Mouse (Mus musculus) hindbrain, embryonic 11.5 days (tissue): Measurements from ENCODE around the gene Zfp566. TPM values are rescaled to one million over a fixed set of nuclear protein-coding genes. Genes with fewer than 3 reads are reported as not detected.

Source experiments
- ATAC-seq: fragments of 200-750 bp; cut with Nextera tagmentation; 2 replicates; pipeline ENCODE4 v1.8.0; 2017; ENCODE audit warnings: mild to moderate bottlenecking, moderate TSS enrichment, moderate library complexity; ENCODE audit not compliant: low FRiP score
- DNase-seq: peaks from one replicate; pipeline ENCODE4 v3.0.0-alpha.2; 2015; ENCODE audit warnings: low spot score
- H3K27ac ChIP-seq: fragments of 300-500 bp; sonication (generic); 2 replicates; pipeline ENCODE4 v1.5.1; 2014; ENCODE audit warnings: mild to moderate bottlenecking, low read depth, low read length
- H3K27me3 ChIP-seq: fragments of 300-500 bp; sonication (generic); 2 replicates; pipeline ENCODE4 v1.6.1; 2014; ENCODE audit warnings: mild to moderate bottlenecking, low read length, moderate library complexity, mixed read lengths; ENCODE audit not compliant: control insufficient read depth, insufficient read depth
- H3K36me3 ChIP-seq: fragments of 300-500 bp; sonication (generic); 2 replicates; pipeline ENCODE4 v1.6.1; 2014; ENCODE audit warnings: mild to moderate bottlenecking, low read length, moderate library complexity, mixed read lengths; ENCODE audit not compliant: control insufficient read depth, insufficient read depth
- H3K4me1 ChIP-seq: fragments of 300-500 bp; sonication (generic); replicated peaks from 2 replicates; pipeline ENCODE4 v1.6.1; 2014; ENCODE audit warnings: low read length, mixed read lengths; ENCODE audit not compliant: control insufficient read depth, insufficient read depth
- H3K4me2 ChIP-seq: fragments of 300-500 bp; sonication (generic); replicated peaks from 2 replicates; pipeline ENCODE4 v1.6.1; 2014; ENCODE audit warnings: mild to moderate bottlenecking, low read depth, low read length
- H3K4me3 ChIP-seq: fragments of 300-500 bp; sonication (generic); 2 replicates; pipeline ENCODE4 v1.5.1; 2014; ENCODE audit warnings: low read depth, low read length
- H3K9ac ChIP-seq: fragments of 300-500 bp; sonication (generic); 2 replicates; pipeline ENCODE4 v1.6.1; 2014; ENCODE audit warnings: low read depth, low read length
- H3K9me3 ChIP-seq: fragments of 300-500 bp; sonication (generic); 2 replicates; pipeline ENCODE4 v1.6.1; 2016; ENCODE audit warnings: low read length; ENCODE audit not compliant: control insufficient read depth
- WGBS: fragments of 180-500 bp; shearing (Covaris S2); extraction: QIAGEN DNeasy Blood & Tissue Kit; methylation state at CpG from one replicate; pipeline ENCODE4 v1.1.7; 2014; 5-methylcytosine and 5-hydroxymethylcytosine counted together
- polyA plus RNA-seq: library from polyadenylated mRNA; unstranded; fragments of >200 nt; fragmentation: Nextera tagmentation; extraction: Ambion mirVana; gene quantifications from 2 replicates; pipeline ENCODE4 v1.2.1, GENCODE M21; 2014

Gene Zfp566
- polyA plus RNA-seq, 1 experiment from 2014 or later: 14.6 TPM

DNA sequence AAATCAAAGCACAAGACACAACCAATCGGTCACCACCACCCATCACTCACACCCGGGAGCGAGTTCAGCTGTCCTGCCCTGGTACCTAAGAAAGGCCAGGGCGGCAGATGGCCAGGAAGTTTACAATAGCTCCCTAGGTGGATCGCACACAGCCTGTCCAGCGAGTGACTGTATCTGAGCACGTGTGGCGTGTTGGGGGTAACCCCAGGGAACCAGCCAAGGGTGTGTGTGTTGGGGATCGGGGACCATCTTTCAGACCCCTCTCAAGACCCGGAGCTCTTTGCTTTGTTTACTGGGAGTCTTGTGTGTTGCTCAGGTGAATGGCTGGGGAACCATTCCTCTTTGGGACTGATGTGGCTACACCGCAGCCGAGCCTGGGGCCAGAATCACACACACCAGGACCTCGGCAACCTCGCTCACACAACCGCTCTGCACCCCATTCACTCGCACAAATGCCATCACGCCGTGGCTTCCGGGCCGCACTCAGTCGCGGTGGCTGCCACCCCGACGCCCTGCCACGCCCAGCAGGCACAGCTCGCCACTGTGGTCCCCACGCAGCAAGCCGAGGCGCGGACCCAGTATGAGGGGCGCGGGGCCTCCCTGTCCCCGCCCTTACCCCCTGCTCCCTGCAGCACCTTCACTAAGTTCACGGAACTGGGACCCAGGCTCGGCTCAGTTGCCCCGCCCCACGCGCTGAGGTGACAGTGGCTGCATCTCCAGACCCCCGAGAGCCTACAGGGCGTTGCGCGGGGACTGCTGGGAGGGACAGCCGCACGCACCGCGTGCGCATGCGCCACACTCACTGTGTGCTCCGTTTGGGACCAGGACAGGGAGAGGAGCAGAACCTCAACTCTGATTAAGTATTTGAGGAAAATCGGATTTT is 17.9 kb downstream of the Zfp566 start, which contains the start of gene Zfp82:
Zfp82 (minus strand) TSS at position 755 of the 883 bp plus-strand sequence.
- H3K4me1 ChIP-seq: no peaks in the 10 kb centered on the region
- H3K27ac ChIP-seq: peak within 1 kb of the TSS; percentile 71
- no peaks in the 10 kb centered on the region for H3K36me3 ChIP-seq
- peak within 1 kb of the TSS; percentile 91 for H3K4me2 ChIP-seq
- no peaks in the 10 kb centered on the region for H3K9me3 ChIP-seq
- peak within 1 kb of the TSS; percentile 79 for H3K4me3 ChIP-seq
- WGBS: under 1% methylated on average over 50 of the region's 50 CpGs
- peak within 1 kb of the TSS; percentile 77 for H3K9ac ChIP-seq
- DNase-seq: peak; percentile 93
- peak; percentile 93 for ATAC-seq
- H3K27me3 ChIP-seq: no peaks in the 10 kb centered on the region

DNA sequence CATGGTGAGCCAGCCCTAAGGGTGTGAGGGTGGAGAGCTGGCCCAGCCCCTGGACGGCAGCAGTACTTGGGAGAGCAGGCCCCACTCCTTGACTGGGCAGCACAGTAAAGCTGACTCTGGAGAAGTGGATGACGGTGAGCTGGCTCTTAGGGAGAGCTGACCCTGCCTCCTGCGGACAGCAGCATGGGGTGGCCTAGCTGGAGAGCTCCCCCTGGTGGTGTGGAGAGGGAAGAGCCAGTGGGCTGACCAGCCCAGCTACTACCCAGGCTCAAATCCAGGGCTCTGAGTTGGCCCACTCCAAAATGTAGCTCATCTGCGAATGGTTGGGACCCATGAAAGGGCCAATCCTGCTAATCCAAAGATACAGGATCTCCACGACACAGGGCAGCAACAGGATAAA is 25.7 kb downstream of the Zfp566 start:
- Histone ChIP-seq H3K9me3 (no peaks in the 10 kb centered on the region), H3K27ac (no peak overlapping the region), H3K4me1 (no peaks in the 10 kb centered on the region), H3K36me3 (0 out of 2 replicates have a peak, but pooled peaks cover 3% of the 10 kb centered on the region), H3K4me2 (no peak overlapping the region), H3K4me3 (no peak overlapping the region), H3K27me3 (no peaks in the 10 kb centered on the region), H3K9ac (no peak overlapping the region)
- 82% methylated on average over 5 of the region's 5 CpGs for WGBS
- ATAC-seq (no peak), DNase-seq (no peak)

DNA sequence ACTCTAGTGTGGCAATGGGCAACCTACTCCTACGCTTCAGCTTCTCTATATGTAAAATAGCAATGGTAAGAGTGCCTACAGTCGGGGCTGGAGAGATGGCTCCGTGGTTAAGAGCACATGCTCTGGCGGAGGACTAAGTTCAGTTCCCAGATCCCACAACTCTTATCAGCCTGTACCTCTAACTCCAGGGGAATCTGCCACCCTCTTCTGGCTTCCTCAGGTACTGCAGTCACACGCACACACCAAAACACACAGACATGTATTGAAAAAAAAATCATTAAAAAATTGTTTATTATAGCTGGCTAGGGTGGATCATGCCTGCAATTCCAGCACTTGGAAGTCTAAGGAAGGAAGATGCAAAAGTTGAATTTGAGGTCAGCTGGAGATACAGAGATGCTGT is 27.8 kb downstream of the Zfp566 start:
- 88% methylated on average over 5 of the region's 5 CpGs for WGBS
- no peak overlapping the region for H3K4me3 ChIP-seq
- no peak overlapping the region for H3K9ac ChIP-seq
- DNase-seq: peak; percentile 33
- H3K27me3 ChIP-seq: no peaks in the 10 kb centered on the region
- no peak for ATAC-seq
- no peaks in the 10 kb centered on the region for H3K9me3 ChIP-seq
- no peak overlapping the region for H3K4me2 ChIP-seq
- no peak overlapping the region for H3K27ac ChIP-seq
- H3K4me1 ChIP-seq: no peaks in the 10 kb centered on the region
- 0 out of 2 replicates have a peak, but pooled peaks cover 3% of the 10 kb centered on the region for H3K36me3 ChIP-seq

DNA sequence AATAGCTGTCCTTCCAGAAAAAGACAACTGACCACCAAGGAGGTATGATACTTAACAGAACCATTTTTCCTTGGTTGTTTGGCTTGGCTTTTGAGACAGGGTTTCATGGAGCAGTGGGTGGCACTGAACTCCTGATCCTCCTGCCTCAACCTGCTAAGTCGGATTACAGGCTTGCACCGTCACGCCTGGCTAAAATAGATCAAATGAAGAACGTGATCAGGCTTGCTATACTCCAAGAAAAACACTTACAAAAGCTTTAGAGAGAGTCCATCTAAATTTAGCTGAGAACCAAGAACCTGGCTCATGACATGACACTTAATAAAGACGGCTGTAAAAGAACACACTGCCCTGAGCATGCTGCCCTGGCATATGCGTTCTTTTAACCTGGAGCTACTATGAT is 30.0 kb downstream of the Zfp566 start:
- H3K4me3 ChIP-seq: no peak overlapping the region
- no peak overlapping the region for H3K27ac ChIP-seq
- no peak for ATAC-seq
- H3K4me2 ChIP-seq: no peak overlapping the region
- DNase-seq: no peak
- no peak overlapping the region for H3K9ac ChIP-seq
- no peaks in the 10 kb centered on the region for H3K4me1 ChIP-seq
- no peaks in the 10 kb centered on the region for H3K9me3 ChIP-seq
- 92% methylated on average over 6 of the region's 6 CpGs for WGBS
- H3K36me3 ChIP-seq: peaks cover 5% of the 10 kb centered on the region; the same call in 1 of the 2 replicates
- no peaks in the 10 kb centered on the region for H3K27me3 ChIP-seq

DNA sequence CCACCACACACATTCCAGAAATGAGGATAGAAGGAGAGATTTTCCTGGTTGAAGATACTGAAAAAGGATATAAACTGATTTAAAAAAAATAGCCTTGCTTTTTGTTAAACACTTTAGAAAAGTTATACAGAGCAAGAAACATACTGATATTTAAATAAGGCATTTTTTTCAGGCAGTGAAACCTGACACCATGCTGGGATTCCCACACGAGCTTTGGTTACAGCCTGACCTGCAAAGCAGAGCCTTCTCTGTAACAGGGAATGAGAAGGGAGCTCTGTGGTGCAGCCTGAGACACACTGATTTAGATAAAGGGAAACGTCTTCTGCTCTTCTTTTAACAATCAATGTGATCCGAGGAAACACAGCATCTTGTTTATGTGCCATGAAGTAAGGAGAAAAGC is 36.7 kb downstream of the Zfp566 start:
- Histone ChIP-seq H3K27ac (no peak overlapping the region), H3K4me2 (no peak overlapping the region), H3K4me3 (no peak overlapping the region), H3K9me3 (no peaks in the 10 kb centered on the region), H3K4me1 (0 out of 2 replicates have a peak, but pooled peaks cover 2% of the 10 kb centered on the region), H3K27me3 (no peaks in the 10 kb centered on the region), H3K36me3 (peaks cover 2% of the 10 kb centered on the region; the same call in 1 of the 2 replicates), H3K9ac (no peak overlapping the region)
- 13% methylated on average over 3 of the region's 3 CpGs for WGBS
- no peak for DNase-seq
- ATAC-seq: no peak

DNA sequence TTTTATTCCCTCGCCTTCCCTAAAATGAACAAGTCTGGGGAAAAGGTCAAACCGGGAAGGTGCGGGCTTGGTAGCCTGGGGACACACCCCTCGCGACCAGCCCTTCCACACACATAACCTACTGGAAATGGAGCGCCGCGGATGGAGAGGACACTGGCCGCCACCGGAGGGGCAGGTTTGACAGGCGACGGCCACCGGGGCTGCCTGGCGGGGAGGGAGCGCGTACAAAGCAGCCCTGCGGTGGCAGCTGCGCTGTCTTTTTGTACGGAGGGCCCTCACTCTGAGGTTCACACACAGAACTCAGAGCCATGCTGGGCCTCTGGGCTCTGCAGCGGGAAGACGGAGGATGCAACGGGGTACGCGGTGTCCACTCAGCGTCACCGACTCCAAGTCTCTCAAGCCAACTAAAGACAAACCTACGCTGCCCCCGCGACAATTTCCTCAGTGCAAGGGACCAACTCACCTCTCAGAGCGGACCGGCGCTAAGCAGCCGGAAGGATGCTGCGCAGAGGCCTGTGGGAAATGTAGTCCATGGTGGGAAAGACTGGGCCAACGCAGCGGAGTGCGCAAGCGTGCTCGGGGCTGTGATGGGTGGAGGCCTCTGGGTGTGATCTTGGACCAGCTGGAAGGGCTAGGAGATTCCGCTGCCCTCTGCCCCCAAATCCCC is 39.3 kb downstream of the Zfp566 start, which contains the start of gene Zfp14:
Zfp14 (minus strand) TSS at position 499 of the 667 bp plus-strand sequence.
- no peaks in the 10 kb centered on the region; the same call in 1 of the 2 replicates for H3K36me3 ChIP-seq
- DNase-seq (peak; percentile 94), ATAC-seq (peak; percentile 99)
- WGBS: under 1% methylated on average over 39 of the region's 40 CpGs
- 0 out of 2 replicates have a peak, but pooled peaks cover 2% of the 10 kb centered on the region for H3K4me1 ChIP-seq
- H3K9ac ChIP-seq: peak within 1 kb of the TSS; percentile 78
- peak within 1 kb of the TSS; percentile 84 for H3K4me3 ChIP-seq
- no peaks in the 10 kb centered on the region for H3K27me3 ChIP-seq
- peak within 1 kb of the TSS; percentile 90 for H3K27ac ChIP-seq
- peak within 1 kb of the TSS; percentile 89 for H3K4me2 ChIP-seq
- no peaks in the 10 kb centered on the region for H3K9me3 ChIP-seq

DNA sequence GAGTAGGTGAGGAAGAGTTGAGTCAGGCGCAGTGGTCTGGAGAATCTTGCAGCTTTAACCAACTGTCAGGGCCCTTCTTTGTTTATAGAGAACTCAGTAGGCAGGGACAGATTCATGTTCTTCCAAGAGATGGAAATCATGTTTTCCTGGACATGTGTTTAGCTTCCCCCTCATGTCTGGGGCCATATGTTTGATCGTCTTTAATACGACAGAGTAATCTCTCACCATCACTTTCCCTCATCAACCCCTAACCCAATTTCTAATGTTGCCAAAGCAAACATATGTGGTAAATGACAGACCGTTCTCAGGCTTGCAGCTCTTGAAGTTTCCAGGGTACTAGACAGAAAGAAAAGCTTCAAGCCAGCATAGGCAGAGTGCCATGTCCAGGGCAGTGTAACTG is 42.2 kb downstream of the Zfp566 start:
- ATAC-seq (no peak), DNase-seq (no peak)
- Histone ChIP-seq H3K4me2 (no peak overlapping the region), H3K36me3 (no peaks in the 10 kb centered on the region), H3K9me3 (no peaks in the 10 kb centered on the region), H3K27me3 (no peaks in the 10 kb centered on the region), H3K9ac (no peak overlapping the region), H3K27ac (no peak overlapping the region), H3K4me3 (no peak overlapping the region), H3K4me1 (0 out of 2 replicates have a peak, but pooled peaks cover 2% of the 10 kb centered on the region)
- WGBS: 91% methylated on average over 4 of the region's 4 CpGs

DNA sequence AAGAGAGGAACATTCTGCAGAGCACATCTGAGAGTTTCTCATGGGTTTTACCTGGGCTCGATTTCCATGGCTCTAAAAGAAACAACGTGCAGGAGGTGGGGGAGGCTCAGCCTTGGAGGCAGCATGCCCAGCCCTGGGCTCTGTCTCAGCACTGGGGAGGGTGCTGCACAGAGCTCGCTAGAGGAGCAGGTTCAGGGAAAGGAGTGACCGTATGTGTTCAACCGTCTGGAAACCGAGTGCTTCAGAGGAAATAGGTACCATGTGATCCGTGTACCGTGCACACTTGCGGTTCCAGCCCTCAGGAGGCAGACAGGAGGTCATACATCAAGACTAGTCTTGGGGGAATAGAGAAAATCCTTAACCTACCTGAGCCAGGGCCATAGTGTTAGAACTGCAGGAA is 46.0 kb downstream of the Zfp566 start:
- Histone ChIP-seq H3K4me3 (no peak overlapping the region), H3K9ac (no peak overlapping the region), H3K27me3 (no peaks in the 10 kb centered on the region), H3K36me3 (no peaks in the 10 kb centered on the region), H3K4me1 (no peaks in the 10 kb centered on the region), H3K27ac (no peak overlapping the region), H3K9me3 (no peaks in the 10 kb centered on the region), H3K4me2 (no peak overlapping the region)
- ATAC-seq (no peak), DNase-seq (no peak)
- WGBS: 65% methylated on average over 9 of the region's 9 CpGs
